Mouse (Mus musculus) fat pad, adult 2 months (tissue): ENCODE results near the gene Musk.
A peak's percentile ranks its signal among the peaks of the same experiment; 100 is the strongest.

ENCODE experiments used
- DNase-seq: peaks from one replicate; pipeline ENCODE4 v3.0.0-alpha.2; 2011; ENCODE audit warnings: low read depth, low spot score; ENCODE audit errors: extremely low read depth

Musk gene

DNA sequence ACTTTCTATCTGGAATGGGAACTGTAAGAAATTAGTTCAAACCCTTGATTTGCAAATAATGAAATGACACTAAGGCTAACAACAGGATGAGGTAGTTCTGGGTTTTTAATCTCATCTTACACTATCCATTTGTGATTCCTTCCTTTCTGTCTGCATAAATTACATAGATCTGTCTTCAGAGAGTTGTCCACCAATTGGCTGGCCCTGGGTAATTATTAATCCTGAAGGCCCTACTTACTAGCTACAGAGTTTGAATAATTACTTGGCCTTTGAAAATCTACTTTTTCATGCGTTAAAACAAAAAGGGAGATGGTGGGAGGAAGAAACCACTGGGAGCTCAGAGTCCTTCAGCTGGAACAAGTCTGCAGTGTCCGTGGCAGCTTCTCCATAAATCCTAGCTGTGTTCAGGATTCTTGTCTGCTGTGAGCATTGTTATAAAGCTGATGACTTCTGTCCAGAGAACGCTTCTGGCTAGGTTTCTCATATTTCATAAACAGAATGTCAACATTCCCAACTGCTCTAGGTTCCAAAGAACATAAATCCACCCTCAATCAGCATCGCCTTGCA, 29.3 kb downstream of the Musk start:
- DNase-seq: no peak

DNA sequence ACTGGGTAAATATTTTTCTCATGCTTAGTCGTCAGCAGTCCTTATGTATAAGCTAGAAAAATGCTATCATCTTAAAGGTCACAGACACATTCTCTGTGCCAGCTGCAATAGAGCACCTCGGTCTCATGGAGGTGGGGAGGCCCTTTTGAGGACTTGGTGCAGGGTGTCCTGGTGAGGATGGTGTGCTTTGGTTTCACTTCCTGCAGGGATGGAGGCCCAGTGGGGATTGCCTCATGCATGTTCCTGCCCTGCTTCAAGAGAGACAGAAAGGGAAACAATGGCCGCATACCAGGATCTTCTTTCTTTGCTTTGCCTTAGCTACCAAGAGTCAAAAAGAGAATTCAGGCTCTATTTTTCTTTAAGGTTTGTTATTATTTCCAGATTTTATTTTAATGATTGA, 31.8 kb downstream of the Musk start:
- DNase-seq: no peak

DNA sequence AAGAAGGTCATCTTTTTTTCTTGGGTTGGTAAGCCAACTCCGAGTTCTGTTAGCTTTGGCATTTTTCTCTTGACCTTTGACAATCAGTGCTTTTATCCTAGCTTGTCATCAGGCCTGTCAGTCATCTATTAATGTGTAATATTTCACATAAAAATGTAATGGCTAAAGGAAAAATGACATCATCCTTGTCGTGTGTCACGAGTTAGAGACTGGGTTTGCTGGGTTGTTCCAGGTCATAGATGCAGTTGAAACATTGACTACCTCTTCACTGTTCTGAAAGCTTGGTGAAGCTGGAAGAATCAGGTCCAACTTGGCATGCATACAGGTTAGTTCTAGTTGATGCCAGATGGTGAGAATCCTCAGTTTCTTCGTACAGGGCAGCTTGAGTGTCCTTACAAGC, 34.5 kb downstream of the Musk start:
- DNase-seq: no peak

DNA sequence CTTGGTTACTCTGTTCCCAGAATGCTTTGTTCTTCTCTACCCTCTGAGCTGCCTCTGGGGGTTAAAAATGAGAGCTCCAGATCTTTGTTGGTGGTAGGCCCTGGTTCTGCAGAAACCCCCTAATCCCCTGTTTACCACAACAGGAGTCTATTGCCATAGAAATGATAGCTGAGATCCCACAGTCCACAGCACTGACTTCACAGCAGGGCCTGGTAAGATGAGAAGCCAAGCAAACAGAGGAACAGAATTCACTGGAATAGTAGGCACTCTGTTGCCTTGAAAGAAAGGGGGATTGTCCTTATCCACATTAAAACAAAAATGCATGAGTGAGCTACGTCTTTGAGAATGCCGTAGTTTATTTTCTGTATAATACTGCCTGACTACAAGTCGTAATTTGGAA, 41.0 kb downstream of the Musk start:
- no peak for DNase-seq

DNA sequence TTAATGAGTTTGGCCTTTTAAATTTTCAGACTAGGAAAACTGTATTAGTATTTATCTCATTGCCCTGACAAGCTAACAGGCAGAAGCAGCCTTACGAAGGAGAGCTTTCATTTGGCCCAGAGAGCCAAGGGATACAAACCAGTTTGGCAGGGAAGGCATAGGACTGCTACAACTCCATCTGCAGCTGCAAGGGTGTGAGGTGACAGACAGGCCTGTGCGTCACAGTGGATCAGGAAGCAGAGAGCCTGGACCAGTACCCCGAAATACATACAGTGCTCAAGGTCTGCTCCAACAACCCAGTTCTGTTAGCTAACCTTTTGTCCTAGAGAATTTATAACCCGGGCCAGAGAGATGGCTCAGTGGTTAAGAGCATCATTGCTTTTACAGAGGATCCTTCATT, 42.5 kb downstream of the Musk start:
- DNase-seq: no peak

DNA sequence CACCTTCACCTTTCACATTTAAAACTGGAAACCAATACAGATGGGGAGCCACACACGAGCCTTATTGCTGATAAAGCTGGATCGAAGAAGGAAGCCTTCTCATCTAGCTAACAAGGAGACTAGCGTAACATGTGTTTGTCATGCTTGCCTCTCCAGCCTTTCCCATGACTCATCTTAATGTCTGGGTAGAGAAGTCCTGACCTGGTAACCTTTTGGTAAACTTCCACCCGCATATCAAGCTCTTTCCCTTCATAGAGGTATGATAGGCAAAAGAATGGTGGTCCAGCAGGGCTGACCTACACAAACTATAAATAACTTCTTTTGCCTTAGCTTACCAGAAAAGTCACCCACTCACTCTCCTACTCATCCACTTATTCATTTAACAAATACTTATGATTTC, 44.3 kb downstream of the Musk start:
- no peak for DNase-seq

DNA sequence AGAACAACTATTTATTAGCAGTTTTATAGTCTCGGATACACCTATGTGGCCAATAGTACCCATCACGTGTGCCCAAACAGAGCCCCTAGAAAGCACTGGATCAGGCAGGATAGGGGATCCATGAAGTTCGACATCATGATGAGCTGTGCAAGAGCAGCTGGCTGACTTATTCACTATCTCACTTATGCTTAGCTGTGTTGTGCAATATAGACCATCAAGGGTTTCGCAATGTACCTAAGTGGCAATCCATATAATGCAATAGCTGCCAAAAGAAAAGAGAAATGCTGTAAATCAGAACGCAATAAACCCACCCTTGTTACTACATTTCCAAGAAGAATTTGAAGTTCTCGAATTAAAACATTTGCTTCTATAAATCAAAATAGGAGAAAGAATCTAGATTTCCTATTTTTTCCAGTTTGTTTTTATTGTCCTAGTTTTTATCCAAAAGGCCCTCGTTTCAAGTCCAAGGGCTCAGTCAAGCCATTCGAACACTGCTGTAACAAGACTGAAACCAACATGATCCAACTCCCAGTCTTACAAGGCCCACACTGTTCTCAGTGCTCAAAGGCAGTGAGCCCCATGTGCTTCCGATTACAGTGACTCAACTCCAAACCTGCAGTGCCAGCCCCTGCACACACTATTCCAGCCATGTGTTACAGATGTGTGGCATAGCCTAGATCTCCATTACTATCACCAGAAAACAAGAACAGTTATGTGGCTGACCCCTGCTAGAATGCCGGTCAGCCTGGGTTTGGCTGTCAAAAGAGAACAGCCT, 45.3 kb downstream of the Musk start:
- DNase-seq: peak; percentile 57

DNA sequence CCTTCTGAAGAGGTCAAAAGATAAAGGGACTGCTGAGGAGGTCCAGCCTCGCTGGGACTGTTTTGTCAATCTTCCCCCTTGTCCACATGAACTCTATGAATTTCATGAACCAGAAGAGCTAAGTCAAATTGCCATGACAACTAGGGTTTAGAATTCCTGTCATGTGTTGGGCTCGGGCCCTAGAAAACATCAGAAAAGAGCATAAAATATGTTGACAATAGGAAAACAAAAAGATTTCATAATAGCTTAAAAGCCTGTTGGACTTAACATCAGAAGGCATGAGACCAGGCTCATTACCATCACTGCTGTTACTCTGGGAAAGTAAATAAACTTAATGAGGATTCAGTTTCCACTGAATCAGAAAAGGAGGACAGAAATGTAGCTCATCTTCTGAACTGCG, 46.6 kb downstream of the Musk start:
- no peak for DNase-seq

DNA sequence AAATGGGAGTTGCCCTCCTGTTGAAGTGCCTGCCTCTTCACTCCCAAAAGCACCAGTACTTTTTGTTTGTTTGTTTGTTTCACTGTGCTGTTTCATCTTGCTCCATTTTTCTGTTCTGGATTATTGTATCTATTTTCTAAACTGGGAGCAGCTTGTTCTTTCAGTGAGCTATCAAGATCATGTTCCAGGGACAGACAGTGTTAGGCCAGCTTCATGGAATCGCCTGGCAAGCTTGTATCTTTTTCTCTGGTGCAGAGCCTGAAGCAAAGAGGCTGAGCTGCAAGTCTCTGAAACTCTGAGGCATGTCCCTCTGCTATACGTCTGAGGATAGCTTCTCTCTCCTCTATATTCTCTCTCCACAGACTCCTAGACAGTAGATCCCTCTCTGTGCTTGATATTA, 50.5 kb downstream of the Musk start:
- no peak for DNase-seq

DNA sequence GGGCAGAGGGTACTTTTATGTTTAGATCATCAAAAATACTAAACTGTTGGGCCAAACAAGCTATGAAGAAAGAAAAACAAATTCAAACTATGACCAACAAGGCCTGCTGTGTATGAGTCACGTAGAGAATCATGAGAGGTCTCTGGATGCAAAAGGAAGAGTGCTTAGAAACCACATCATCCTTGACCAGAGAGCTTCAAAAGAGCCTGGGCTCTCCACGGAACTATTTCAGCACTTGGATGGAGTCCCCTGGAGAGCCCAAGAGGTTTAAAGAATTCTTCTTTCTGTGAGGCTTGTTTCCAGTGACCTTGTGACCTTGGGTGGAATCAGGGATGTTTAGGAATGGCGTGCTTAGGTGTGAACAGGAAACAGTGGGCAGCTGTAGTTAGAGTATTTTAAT, 53.5 kb downstream of the Musk start:
- DNase-seq: no peak

DNA sequence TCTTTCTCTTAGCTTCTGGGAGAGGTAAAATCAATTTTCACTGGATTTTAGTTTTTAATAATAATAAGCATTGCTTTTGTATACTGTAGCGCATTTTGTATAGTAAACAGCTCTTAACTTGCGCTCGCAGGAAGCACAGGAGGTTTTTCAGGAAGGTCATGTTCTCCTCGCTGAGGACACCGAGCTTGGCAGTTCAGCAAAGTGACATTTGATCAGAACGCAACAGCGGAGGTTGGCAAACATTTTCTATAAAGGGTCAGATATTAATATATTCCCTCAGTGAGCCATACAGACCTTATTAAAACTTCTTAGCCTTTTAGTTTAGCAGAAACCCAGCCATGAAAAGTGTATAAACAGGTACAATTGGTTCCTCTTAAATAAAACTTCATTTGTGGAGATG, 64.4 kb downstream of the Musk start:
- no peak for DNase-seq

DNA sequence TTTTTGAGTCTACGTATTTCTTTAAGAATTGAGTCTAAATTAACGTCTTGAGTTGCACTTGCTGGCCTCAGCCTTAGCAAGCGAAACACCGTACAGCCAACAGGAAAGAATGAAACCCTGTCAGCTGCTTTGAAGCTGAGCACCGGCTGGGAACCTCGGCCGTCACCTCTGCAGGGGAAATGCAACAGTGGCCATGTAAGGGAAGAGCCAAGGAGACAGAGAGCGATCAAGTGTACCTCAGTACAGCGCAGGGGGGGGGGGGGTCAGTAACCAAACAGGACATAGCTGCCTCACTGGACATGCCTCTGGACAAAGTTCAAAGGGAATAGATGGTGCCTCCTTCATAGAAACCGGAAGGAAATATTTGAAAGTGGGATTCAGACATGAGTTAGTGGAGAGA, 65.4 kb downstream of the Musk start:
- DNase-seq: no peak

DNA sequence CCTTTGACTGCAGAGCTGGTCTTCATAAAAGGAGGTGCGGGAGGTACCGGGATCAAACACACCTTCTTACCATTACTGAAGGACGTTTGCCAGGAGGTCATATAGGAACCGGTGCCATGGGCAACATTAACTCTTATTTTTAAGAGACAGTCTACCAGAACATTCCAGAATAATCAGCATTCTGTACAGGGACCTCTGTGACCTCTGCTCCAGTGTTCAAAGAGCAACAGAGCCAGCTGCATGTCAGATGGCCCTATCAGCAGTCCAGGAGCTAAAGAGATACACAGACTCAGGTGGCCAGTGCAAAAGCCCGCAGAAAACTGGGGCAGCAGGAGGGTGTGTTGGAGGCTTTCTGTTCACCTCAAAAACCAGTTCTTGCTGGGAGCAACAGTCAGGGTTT, 65.8 kb downstream of the Musk start:
- DNase-seq: no peak

DNA sequence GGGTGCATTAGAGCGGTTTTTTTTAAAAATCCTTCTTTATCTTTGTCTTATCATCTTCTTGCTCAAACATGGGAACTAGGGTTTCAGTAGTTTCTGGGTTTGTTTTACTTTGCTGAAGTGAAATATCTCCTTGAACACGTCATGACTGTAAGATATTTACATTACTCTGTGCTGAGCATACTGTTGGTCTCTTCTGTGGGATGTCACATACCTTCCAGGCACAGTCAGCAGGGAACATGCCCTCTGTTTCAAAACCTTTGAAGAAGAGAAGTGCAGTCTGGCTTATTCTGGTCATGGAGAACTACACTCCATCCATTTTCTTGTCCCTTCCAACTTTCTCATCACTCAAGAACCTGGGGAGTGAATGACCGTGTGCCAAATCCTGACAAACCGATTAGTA, 73.2 kb downstream of the Musk start:
- no peak for DNase-seq

DNA sequence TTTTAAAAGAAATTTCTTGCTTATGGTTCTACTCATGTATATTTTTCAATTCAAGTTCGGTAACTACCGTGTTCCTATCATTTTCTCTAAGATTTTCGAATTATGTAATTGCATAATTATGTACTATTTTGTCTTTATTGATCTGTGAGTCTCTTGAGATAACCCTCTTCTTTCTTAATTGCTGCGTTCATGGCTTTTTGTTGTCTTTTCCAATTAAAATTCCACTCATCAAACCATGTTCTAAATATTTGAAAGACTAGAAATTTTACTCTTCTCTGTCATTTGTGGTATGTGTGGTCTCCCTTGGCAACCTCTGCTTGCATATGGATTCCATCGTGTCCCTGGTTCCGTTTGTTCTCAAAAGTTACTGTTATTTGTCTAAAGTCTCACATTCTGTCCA, 79.6 kb downstream of the Musk start:
- DNase-seq: no peak

DNA sequence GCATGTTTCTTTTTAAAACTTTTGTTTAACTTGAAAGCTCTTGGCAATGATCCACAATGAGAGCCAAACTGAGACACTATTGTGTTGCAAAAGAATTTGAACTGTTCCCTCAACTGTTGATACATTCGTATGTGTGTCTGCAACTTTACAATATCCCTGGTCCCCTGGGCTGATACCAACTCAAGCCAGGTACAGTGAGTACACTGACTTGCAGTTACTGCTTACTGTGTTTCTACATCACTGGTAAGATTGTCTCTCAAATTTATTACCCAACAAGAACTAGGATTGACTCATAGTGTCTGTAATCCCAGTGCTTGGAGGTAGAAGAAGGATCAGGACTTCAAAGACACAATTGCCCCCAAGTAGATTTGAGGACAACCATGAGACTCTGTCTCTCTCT, 85.3 kb downstream of the Musk start:
- DNase-seq: peak; percentile 70

DNA sequence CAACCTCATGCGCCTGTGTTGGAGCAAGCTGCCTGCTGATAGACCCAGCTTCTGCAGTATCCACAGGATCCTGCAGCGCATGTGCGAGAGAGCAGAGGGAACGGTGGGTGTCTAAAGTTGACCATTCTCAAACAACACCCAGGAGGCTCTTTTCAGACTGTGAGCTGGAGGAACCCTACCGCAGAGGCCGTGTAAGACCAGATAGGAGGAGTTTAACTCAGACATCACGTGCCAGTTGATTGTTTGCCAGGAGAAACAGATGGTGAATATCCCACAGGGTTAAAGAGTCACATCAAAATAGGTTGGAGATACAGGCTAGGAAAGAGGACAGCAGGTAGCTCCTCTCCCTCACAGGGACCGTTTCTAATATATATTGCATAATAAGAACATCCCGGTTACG, 87.8 kb downstream of the Musk start:
- DNase-seq: no peak

DNA sequence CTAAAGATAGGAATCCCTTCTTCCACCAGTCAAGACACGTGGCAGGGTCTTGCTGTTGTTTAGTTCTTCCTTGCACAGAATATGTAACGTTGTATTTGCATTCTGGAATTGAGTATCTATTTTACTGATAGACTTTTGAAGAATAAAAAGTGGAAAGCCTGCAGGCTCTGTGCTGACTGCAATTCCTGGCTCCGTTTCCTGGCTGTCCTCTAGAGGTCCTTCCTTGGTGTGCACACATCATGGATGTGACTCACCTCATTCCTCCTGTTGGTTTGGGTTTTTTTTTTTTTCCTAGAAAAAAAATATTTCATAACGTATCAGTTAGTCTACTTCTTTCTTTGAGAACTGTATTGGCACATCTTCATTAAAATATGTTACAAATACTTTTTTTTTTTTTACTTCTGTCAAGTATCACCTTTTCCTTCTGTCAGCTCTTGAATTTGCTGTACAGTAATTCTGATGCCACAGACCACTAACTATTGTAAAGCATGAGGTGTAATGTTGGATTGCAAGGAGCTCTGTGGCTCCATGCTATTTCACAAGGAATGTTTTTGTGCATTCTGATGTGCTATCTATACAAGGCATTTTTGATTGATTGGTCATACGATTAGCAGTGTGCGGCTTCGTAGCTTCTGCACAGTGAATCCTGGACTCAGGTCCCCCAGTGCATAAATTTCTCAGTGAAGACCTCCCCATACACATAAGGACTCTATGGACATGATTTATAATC, 88.5 kb downstream of the Musk start:
- peak; percentile 13 for DNase-seq

DNA sequence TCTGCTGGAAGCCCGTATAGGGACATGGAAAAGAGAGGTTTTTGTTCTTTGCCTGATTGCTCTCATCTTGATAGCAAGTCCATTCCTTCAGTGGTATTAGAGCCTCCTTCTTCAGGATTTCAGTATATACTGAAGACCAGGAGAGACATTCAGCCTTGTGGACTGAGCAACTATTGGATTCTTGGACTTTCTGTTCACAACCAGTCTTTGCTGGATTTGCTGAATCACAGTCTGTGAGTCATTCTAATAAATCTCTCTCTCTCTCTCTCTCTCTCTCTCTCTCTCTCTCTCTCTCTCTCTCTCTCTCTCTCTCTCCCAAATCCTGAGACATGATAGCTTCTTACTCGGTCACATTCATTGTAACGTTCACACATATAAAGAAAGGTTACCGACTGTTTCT, 93.4 kb downstream of the Musk start:
- DNase-seq: no peak

DNA sequence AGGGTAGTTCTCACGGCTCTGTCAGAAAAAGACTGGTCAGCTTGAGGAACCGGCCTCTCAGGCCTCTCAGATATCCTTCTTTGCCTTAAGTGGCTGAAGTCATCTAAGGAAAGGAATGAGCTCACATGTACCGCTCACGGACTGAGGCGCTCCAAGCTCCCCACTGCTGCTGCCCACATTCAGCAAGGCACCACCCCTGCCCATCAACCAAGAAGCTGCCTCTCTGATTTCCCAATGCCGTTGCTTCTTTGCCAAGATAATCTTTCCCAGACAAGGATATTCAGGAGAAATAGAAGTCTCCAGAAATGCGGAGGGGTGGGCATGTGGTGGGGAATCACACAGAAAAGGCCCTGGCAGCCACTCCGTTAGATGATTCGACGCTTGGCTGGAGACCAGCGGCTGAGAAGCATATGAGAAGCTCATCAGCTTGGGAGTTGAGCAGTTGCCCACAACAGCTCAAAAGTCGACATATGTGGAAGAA, 115.1 kb downstream of the Musk start:
- DNase-seq: no peak

DNA sequence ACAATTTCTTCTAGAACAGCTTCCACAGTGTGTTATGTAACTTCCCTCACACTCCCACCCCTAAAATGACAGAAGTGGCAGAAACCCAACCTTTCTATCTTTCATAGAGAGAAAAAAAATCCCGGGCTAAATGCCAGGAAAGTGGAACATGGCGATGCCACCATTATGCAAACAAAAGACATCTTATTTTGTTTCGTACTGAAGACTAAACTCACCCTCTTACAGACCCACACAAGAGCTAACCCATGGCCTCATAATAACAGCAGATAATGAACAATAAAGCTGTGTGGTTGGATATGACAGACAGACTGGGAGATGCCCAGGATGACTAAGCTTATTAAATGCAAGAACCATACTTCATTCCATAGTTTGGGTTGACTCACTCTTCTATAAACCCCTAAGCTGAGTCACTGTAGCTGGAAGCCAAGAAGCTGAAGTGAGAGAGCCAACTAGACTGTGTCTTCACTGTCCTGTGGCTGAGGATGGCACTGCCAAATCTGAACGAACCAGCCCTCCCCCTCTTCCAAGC, 116.3 kb downstream of the Musk start:
- DNase-seq: no peak
